Comparison of ENCODE assay signal across 8 mouse cellular contexts in genomic region chr9:29661468-29662145, GRCm38 (mm10).
DNase-seq lines count a peak whose midpoint lies in the region; ATAC-seq and TF ChIP-seq lines count a peak whose summit lies in the region.

No protein-coding gene starts in this region.

- DNase-seq in gastrocnemius, adult 2 months = peak; percentile 38
- DNase-seq in gastrocnemius, postnatal 25 days = no peak
- DNase-seq in 3T3-L1 (ENCODE audit: low read depth, low spot score) = peak; percentile 61
- DNase-seq in brain, adult 2 months (ENCODE audit: low read depth, low spot score) = peak; percentile 83
- DNase-seq in kidney, postnatal 10 days = peak; percentile 69
- no peak for DNase-seq in spleen, postnatal 4 days (ENCODE audit: low spot score in 2 of 2)

- peaks cover 20% of the 10 kb centered on the region for H3K4me1 ChIP-seq in forebrain, embryonic 12.5 days
- H3K4me1 ChIP-seq in midbrain, embryonic 12.5 days = peaks cover 21% of the 10 kb centered on the region

- ATAC-seq in forebrain, embryonic 12.5 days (ENCODE audit: low FRiP score) = peak; percentile 59
- peak; percentile 21; the same call in 1 of the 2 replicates for ATAC-seq in midbrain, embryonic 12.5 days (ENCODE audit: low FRiP score, low read depth)

- H3K27me3 ChIP-seq in forebrain, embryonic 12.5 days = peaks cover 22% of the 10 kb centered on the region
- peaks cover 4% of the 10 kb centered on the region; the same call in 1 of the 2 replicates for H3K27me3 ChIP-seq in midbrain, embryonic 12.5 days

- H3K27ac ChIP-seq in gastrocnemius, adult 2 months = no peak overlapping the region
- no peak overlapping the region for H3K27ac ChIP-seq in forebrain, embryonic 12.5 days
- H3K27ac ChIP-seq in midbrain, embryonic 12.5 days (replicated peaks) = no peak overlapping the region

- intact Hi-C loops in gastrocnemius, adult 2 months (cut with DNase I) = loop anchor here (2.0 to 10.0 kb wide), 4 partner anchors 341 to 763 kb away; partner anchors contain the start of gene Snx19

- H3K9me3 ChIP-seq in forebrain, embryonic 12.5 days = no peaks in the 10 kb centered on the region
- no peaks in the 10 kb centered on the region for H3K9me3 ChIP-seq in midbrain, embryonic 12.5 days

- H3K9ac ChIP-seq in forebrain, embryonic 12.5 days = no peak overlapping the region
- no peak overlapping the region for H3K9ac ChIP-seq in midbrain, embryonic 12.5 days (replicated peaks)

- WGBS in forebrain, embryonic 12.5 days = 26% methylated on average over 3 of the region's 3 CpGs
- 18% methylated on average over 3 of the region's 3 CpGs for WGBS in midbrain, embryonic 12.5 days

- H3K36me3 ChIP-seq in forebrain, embryonic 12.5 days (replicated peaks) = no peaks in the 10 kb centered on the region
- no peaks in the 10 kb centered on the region for H3K36me3 ChIP-seq in midbrain, embryonic 12.5 days

- TF ChIP-seq CTCF in gastrocnemius, adult 2 months (IDR thresholded peaks at IDR 0.05) = peak; percentile 85

- H3K4me3 ChIP-seq in gastrocnemius, adult 2 months = no peak overlapping the region
- no peak overlapping the region for H3K4me3 ChIP-seq in forebrain, embryonic 12.5 days (replicated peaks)
- H3K4me3 ChIP-seq in midbrain, embryonic 12.5 days = no peak overlapping the region

- H3K4me2 ChIP-seq in forebrain, embryonic 12.5 days = no peak overlapping the region
- H3K4me2 ChIP-seq in midbrain, embryonic 12.5 days (replicated peaks) = no peak overlapping the region

Comparison
In these comparisons a context has a peak if more than half of its experiments do, and no peak if none do; other contexts are left out.
1. DNase-seq: peak in gastrocnemius, adult 2 months (single experiment), 3T3-L1 (single experiment), brain, adult 2 months (single experiment) and kidney, postnatal 10 days (single experiment); none in gastrocnemius, postnatal 25 days (single experiment) and spleen, postnatal 4 days (0 of 2).